Mouse (Mus musculus) CH12.LX (cell line): ENCODE measurements at regions not wholly inside any gene's neighbourhood (a gene's known extent, or its start where the extent isn't known, plus 50 kb on each side); places are given as distances from the start of the nearest gene placed in this dataset.

Experiments used
- DNase-seq: peaks from one replicate; pipeline ENCODE4 v3.0.0-alpha.2; 2013; ENCODE audit errors: extremely low read depth
- H3K27ac ChIP-seq: 2 replicates; pipeline ENCODE4 v1.5.1; 2012; ENCODE audit warnings: low read depth, mild to moderate bottlenecking, control low read depth, moderate library complexity; ENCODE audit not compliant: insufficient read depth
- H3K27me3 ChIP-seq: replicated peaks from 2 replicates; pipeline ENCODE3; 2012; ENCODE audit warnings: inconsistent platforms
- H3K36me3 ChIP-seq, 2 experiments: replicated peaks in 1 of 2; 2 replicates each; pipeline versions ENCODE3 to v1.6.1; 2012; ENCODE audit warnings: inconsistent platforms in 1 of 2, low read length in 1 of 2, mild to moderate bottlenecking in 1 of 2, mixed read lengths in 1 of 2, moderate library complexity in 1 of 2; ENCODE audit not compliant: control insufficient read depth in 1 of 2, insufficient read depth in 1 of 2
- H3K4me1 ChIP-seq, 2 experiments: 2 replicates each; pipeline ENCODE4 v1.6.1; 2012; ENCODE audit warnings: inconsistent platforms in 1 of 2, moderate library complexity in 1 of 2; ENCODE audit not compliant: insufficient read depth in 2 of 2, control insufficient read depth in 1 of 2
- H3K4me2 ChIP-seq: 2 replicates; pipeline ENCODE4 v1.6.1; 2012; ENCODE audit warnings: low read depth, mild to moderate bottlenecking, control low read depth; ENCODE audit not compliant: poor library complexity, insufficient read depth, severe bottlenecking
- H3K4me3 ChIP-seq, 3 experiments: fragments of 150-350 bp in 1 of 3; sonication (generic) in 1 of 3; replicated peaks in 1 of 3; 2 replicates each; pipeline versions ENCODE3 to v1.5.1; 2011 to 2012; ENCODE audit warnings: low read depth in 2 of 3, low read length in 2 of 3, mild to moderate bottlenecking in 2 of 3, moderate library complexity in 2 of 3, control low read depth in 1 of 3, improper control_type of control experiment in 1 of 3, inconsistent platforms in 1 of 3, mixed read lengths in 1 of 3; ENCODE audit not compliant: poor library complexity in 1 of 3
- H3K79me2 ChIP-seq: replicated peaks from 2 replicates; pipeline ENCODE4 v1.6.1; 2012; ENCODE audit warnings: mild to moderate bottlenecking, moderate library complexity; ENCODE audit not compliant: control insufficient read depth, poor library complexity, insufficient read depth, severe bottlenecking; ENCODE audit errors: extremely low read depth
- H3K9ac ChIP-seq: 2 replicates; pipeline ENCODE4 v1.6.1; 2012; ENCODE audit warnings: low read depth, mild to moderate bottlenecking, control low read depth, moderate library complexity; ENCODE audit not compliant: insufficient read depth
- H3K9me3 ChIP-seq: replicated peaks from 2 replicates; pipeline ENCODE3; 2012; ENCODE audit warnings: low read length, inconsistent platforms, mixed read lengths
- BHLHE40 ChIP-seq: IDR thresholded peaks from 2 replicates; pipeline ENCODE4 v1.6.1; 2011; ENCODE audit warnings: mild to moderate bottlenecking, low read depth, low read length, improper control_type of control experiment
- CHD1 ChIP-seq: IDR thresholded peaks from 2 replicates; pipeline ENCODE4 v1.6.1; 2012; ENCODE audit warnings: low read depth, low read length, improper control_type of control experiment, inconsistent platforms
- EP300 ChIP-seq: IDR thresholded peaks from 2 replicates; pipeline ENCODE4 v1.6.1; 2011; ENCODE audit warnings: low read length, improper control_type of control experiment
- GABPA ChIP-seq: IDR thresholded peaks from 2 replicates; pipeline ENCODE4 v1.6.1; 2012; ENCODE audit warnings: low read depth, low read length, improper control_type of control experiment, inconsistent platforms; ENCODE audit not compliant: insufficient replicate concordance
- IRF4 ChIP-seq: IDR thresholded peaks from 2 replicates; pipeline ENCODE4 v1.6.1; 2014; ENCODE audit warnings: low read depth, mild to moderate bottlenecking, inconsistent platforms, low read length, improper control_type of control experiment
- JUN ChIP-seq: IDR thresholded peaks from 2 replicates; pipeline ENCODE4 v1.6.1; 2011; ENCODE audit warnings: low read depth, mild to moderate bottlenecking, low read length, improper control_type of control experiment, moderate library complexity; ENCODE audit not compliant: insufficient read depth
- KAT2A ChIP-seq: IDR thresholded peaks from 2 replicates; pipeline ENCODE4 v1.6.1; 2012; ENCODE audit warnings: low read length, improper control_type of control experiment, inconsistent platforms; ENCODE audit not compliant: insufficient replicate concordance
- MAFK ChIP-seq: IDR thresholded peaks from 2 replicates; pipeline ENCODE4 v1.6.1; 2011; ENCODE audit warnings: low read length, improper control_type of control experiment; ENCODE audit not compliant: insufficient replicate concordance
- MAX ChIP-seq: IDR thresholded peaks from 2 replicates; pipeline ENCODE4 v1.6.1; 2011; ENCODE audit warnings: low read length, improper control_type of control experiment
- MEF2A ChIP-seq: IDR thresholded peaks from 2 replicates; pipeline ENCODE4 v1.6.1; 2014; ENCODE audit warnings: low read depth, mild to moderate bottlenecking, inconsistent platforms, low read length, improper control_type of control experiment, borderline replicate concordance
- MXI1 ChIP-seq: IDR thresholded peaks from 2 replicates; pipeline ENCODE4 v1.6.1; 2011; ENCODE audit warnings: mild to moderate bottlenecking, low read depth, low read length, improper control_type of control experiment
- MYC ChIP-seq: IDR thresholded peaks from 2 replicates; pipeline ENCODE4 v1.6.1; 2011; ENCODE audit warnings: low read depth, mild to moderate bottlenecking, improper control_type of control experiment, low read length
- NRF1 ChIP-seq: IDR thresholded peaks from 2 replicates; pipeline ENCODE4 v1.6.1; 2014; ENCODE audit warnings: low read depth, mild to moderate bottlenecking, inconsistent platforms, low read length, improper control_type of control experiment, moderate library complexity
- PAX5 ChIP-seq: IDR thresholded peaks from 2 replicates; pipeline ENCODE4 v1.6.1; 2012; ENCODE audit warnings: low read length, inconsistent platforms, mixed read lengths
- ZMIZ1 ChIP-seq: IDR thresholded peaks from 2 replicates; pipeline ENCODE4 v1.6.1; 2012; ENCODE audit warnings: low read depth, mild to moderate bottlenecking, inconsistent platforms, low read length, improper control_type of control experiment
- ZNF384 ChIP-seq: IDR thresholded peaks from 2 replicates; pipeline ENCODE4 v1.6.1; 2012; ENCODE audit warnings: low read depth, low read length, improper control_type of control experiment, inconsistent platforms
- dilution Hi-C: fragments of 300-500 bp; cut with MboI; formaldehyde crosslinking; loops from 2 replicates; pipeline ENCODE4 v1.14.3; 2020; ENCODE audit warnings: low sequenced_read_pairs; ENCODE audit not compliant: extremely low pct_unique_long_range_greater_than_20kb, extremely low pct_ligation_motif_present
- in situ Hi-C: fragments of 300-500 bp; cut with MboI; formaldehyde crosslinking; loops from 3 replicates; pipeline ENCODE4 v1.14.3; 2019; ENCODE audit warnings: low sequenced_read_pairs, low pct_ligation_motif_present, low pct_unique_long_range_greater_than_20kb, mixed read lengths

DNA sequence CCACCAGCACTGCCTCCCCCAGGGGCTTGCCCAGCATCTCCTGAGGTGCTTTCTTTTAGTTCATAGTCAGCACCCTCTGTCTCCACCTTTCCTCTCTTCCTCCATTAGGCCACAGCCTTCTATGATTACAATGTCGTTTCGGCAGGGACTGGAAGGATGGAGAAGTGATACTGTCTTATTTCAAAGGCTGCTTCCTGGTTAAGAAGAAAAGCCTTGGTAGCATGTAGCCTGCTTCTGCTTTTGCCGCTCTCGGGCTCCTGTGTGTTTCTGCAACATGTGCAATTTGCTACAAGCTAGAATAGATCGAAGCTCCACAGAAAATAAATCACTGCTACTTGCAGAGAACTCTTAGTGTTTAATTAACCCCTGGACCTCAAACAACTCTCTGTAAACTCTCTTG lies 427.2 kb upstream of the Npsr1 start:
- dilution Hi-C loops = no loop called here
- H3K9ac ChIP-seq = no peak overlapping the region
- peak; percentile 56 for DNase-seq
- 0 out of 2 replicates have a peak, but pooled peaks have one; percentile 8 for TF ChIP-seq IRF4
- no peak for TF ChIP-seq MYC
- TF ChIP-seq MAX = 0 out of 2 replicates have a peak, but pooled peaks have one; percentile 45
- TF ChIP-seq MAFK = 0 out of 2 replicates have a peak, but pooled peaks have one; percentile 6
- TF ChIP-seq, all 38 proteins: peak for 3
- H3K4me2 ChIP-seq = peak overlapping the region; percentile 62; the same call in 1 of the 2 replicates
- H3K4me1 ChIP-seq = peaks cover 2 to 36% of the 10 kb centered on the region in 2 experiments; a peak in 3 of 4 replicates
- H3K4me3 ChIP-seq = no peak overlapping the region
- H3K27ac ChIP-seq = no peak overlapping the region
- in situ Hi-C loops = no loop called here
- no peaks in the 10 kb centered on the region for H3K9me3 ChIP-seq
- no peaks in the 10 kb centered on the region for H3K27me3 ChIP-seq
- H3K79me2 ChIP-seq = no peaks in the 10 kb centered on the region
- H3K36me3 ChIP-seq = no peaks in the 10 kb centered on the region

DNA sequence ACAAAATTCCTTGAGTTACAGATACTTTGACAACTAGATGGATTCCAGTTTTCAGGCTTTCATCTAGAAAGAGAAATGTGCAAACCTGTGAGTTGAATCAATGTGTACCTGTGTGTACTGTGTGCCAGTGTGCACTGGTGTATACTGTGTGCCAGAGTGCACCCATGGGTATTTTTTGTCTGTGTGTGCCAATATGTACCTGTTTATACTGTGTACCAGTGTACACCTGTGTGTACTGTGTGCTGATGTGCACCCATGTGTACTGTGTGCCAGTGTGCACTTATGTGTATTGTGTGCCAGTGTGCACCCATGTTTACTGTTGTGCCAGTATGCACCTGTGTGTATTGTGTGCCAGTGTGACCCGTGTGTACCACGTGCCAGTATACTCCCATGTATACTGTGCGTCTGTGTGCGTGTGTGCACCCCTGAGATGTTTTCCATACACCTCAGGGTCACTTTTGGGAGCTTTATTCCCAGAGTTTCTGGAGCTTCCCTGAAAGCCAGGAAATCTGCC lies 424.4 kb upstream of the Npsr1 start:
- in situ Hi-C loops (no loop called here), dilution Hi-C loops (no loop called here)
- Histone ChIP-seq H3K27me3 (no peaks in the 10 kb centered on the region), H3K4me2 (no peak overlapping the region), H3K9me3 (no peaks in the 10 kb centered on the region), H3K4me3 (no peak overlapping the region), H3K4me1 (peaks cover 2 to 25% of the 10 kb centered on the region in 2 experiments; a peak in 3 of 4 replicates), H3K79me2 (no peaks in the 10 kb centered on the region), H3K27ac (no peak overlapping the region), H3K9ac (no peak overlapping the region), H3K36me3 (no peaks in the 10 kb centered on the region)
- no peak for TF ChIP-seq JUN
- TF ChIP-seq CHD1 = no peak
- TF ChIP-seq MYC = no peak
- TF ChIP-seq ZNF384 = no peak
- no peak for TF ChIP-seq BHLHE40
- no peak for TF ChIP-seq GABPA
- TF ChIP-seq PAX5 = no peak
- TF ChIP-seq MXI1 = no peak
- TF ChIP-seq KAT2A = no peak
- no peak for TF ChIP-seq MEF2A
- no peak for TF ChIP-seq EP300
- TF ChIP-seq NRF1 = no peak
- TF ChIP-seq ZMIZ1 = no peak
- DNase-seq = no peak
